Mouse (Mus musculus): ENCODE measurements around the gene Kif17. TPM values are rescaled to one million over a fixed set of nuclear protein-coding genes. Genes with fewer than 3 reads are reported as not detected.
A peak's percentile ranks its signal among the peaks of the same experiment; 100 is the strongest.

Gene Kif17
- total and polyA plus RNA-seq, 2 experiments from 2014 or later: 0.11 TPM

GRCm38 (mm10) chr4:138347280-138347679 is 97.0 kb downstream of the Kif17 start:
- H3K27me3 ChIP-seq (ENCODE audit: control insufficient read depth, insufficient read depth, low read length): no peaks in the 10 kb centered on the region
- TF ChIP-seq CTCF (IDR thresholded peaks at IDR 0.05; ENCODE audit: low read depth) (no peak), EP300 (IDR thresholded peaks at IDR 0.05; ENCODE audit: low read depth) (no peak)
- H3K36me3 ChIP-seq (replicated peaks; ENCODE audit: control insufficient read depth, insufficient read depth, low read length): no peaks in the 10 kb centered on the region
- WGBS: 69% methylated on average over 1 of the region's 1 CpGs
- no peak overlapping the region for H3K4me3 ChIP-seq (ENCODE audit: low read depth, low read length)
- no peak overlapping the region for H3K9ac ChIP-seq (replicated peaks; ENCODE audit: low read depth, low read length)
- H3K27ac ChIP-seq (ENCODE audit: low read depth): no peak overlapping the region
- DNase-seq (ENCODE audit: low spot score) (no peak), ATAC-seq (ENCODE audit: insufficient read depth, low read depth) (no peak)
- 0 out of 2 replicates have a peak, but pooled peaks cover 2% of the 10 kb centered on the region for H3K9me3 ChIP-seq (replicated peaks; ENCODE audit: control insufficient read depth, low read length)
- no peak overlapping the region for H3K4me2 ChIP-seq (ENCODE audit: low read depth, low read length)
- peaks cover 16% of the 10 kb centered on the region; the same call in 1 of the 2 replicates for H3K4me1 ChIP-seq (ENCODE audit: control insufficient read depth, insufficient read depth)

DNA sequence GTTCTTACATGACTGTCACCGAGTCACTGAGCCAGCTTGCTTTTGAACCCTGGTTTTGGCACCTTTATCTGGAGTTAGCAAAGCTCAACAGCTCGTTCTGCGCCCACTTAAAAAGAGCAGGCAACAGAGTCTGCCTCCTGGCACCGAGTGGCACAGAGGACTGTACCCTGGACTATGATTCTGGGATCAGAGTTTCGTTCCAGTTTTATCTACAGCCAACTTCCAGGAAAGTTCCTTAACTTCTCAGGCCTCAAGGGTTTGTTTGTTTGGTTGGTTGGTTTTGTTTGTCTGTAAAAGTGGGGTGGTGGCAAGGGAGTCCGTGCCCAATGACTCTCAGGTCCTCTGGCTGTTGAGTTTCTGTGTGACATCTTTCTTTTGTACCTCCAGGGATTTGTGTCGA is 98.5 kb downstream of the Kif17 start:
- Histone ChIP-seq H3K4me1 (ENCODE audit: control insufficient read depth, insufficient read depth) (0 out of 2 replicates have a peak, but pooled peaks cover 9% of the 10 kb centered on the region), H3K4me2 (ENCODE audit: low read depth, low read length) (no peak overlapping the region), H3K36me3 (replicated peaks; ENCODE audit: control insufficient read depth, insufficient read depth, low read length) (no peaks in the 10 kb centered on the region), H3K27me3 (ENCODE audit: control insufficient read depth, insufficient read depth, low read length) (no peaks in the 10 kb centered on the region), H3K4me3 (ENCODE audit: low read depth, low read length) (no peak overlapping the region), H3K27ac (ENCODE audit: low read depth) (no peak overlapping the region), H3K9me3 (replicated peaks; ENCODE audit: control insufficient read depth, low read length) (0 out of 2 replicates have a peak, but pooled peaks cover 2% of the 10 kb centered on the region), H3K9ac (replicated peaks; ENCODE audit: low read depth, low read length) (no peak overlapping the region)
- 66% methylated on average over 7 of the region's 7 CpGs for WGBS
- no peak for TF ChIP-seq EP300 (IDR thresholded peaks at IDR 0.05; ENCODE audit: low read depth)
- TF ChIP-seq CTCF (IDR thresholded peaks at IDR 0.05; ENCODE audit: low read depth): no peak
- ATAC-seq (ENCODE audit: insufficient read depth, low read depth) (no peak), DNase-seq (ENCODE audit: low spot score) (no peak)

Small RNA genes within 50 kb of the gene (microRNA-seq; reads per million reads assigned to microRNA genes)
- gene Gm27646 (not detected), gene Mir7019 (3.0 reads per million, percentile 15 among the genes with 10 or more reads in this experiment)

Other genes starting within 250 kb of the Kif17 start
- gene Hp1bp3, start 34.1 kb upstream of the Kif17 start, total RNA-seq (2014; rRNA removed; ENCODE audit: low replicate concordance): 62.4 and 97.0 TPM in 2 replicates
- 78.1 and 80.9 TPM in 2 replicates for gene Hp1bp3, start 34.1 kb upstream of the Kif17 start, polyA plus RNA-seq (2015; fragmentation: Nextera tagmentation; extraction: Ambion mirVana)
- 1.4 TPM in 1 of 2 replicates, not detected in the other for gene Sh2d5, start within 50 bp of the Kif17 start, total RNA-seq (2014; rRNA removed; ENCODE audit: low replicate concordance)
- gene Sh2d5, start within 50 bp of the Kif17 start, polyA plus RNA-seq (2015; fragmentation: Nextera tagmentation; extraction: Ambion mirVana): 0.07 and 0.18 TPM in 2 replicates
- gene Ddost, start 54.3 kb downstream of the Kif17 start, total RNA-seq (2014; rRNA removed; ENCODE audit: low replicate concordance): 163 and 216 TPM in 2 replicates
- 146 and 150 TPM in 2 replicates for gene Ddost, start 54.3 kb downstream of the Kif17 start, polyA plus RNA-seq (2015; fragmentation: Nextera tagmentation; extraction: Ambion mirVana)
- gene Pink1, start 75.9 kb downstream of the Kif17 start, total RNA-seq (2014; rRNA removed; ENCODE audit: low replicate concordance): 302 and 330 TPM in 2 replicates
- gene Pink1, start 75.9 kb downstream of the Kif17 start, polyA plus RNA-seq (2015; fragmentation: Nextera tagmentation; extraction: Ambion mirVana): 152 and 159 TPM in 2 replicates
- 2.7 and 7.4 TPM in 2 replicates for gene Cda, start 117.6 kb downstream of the Kif17 start, total RNA-seq (2014; rRNA removed; ENCODE audit: low replicate concordance)
- 7.0 and 7.6 TPM in 2 replicates for gene Cda, start 117.6 kb downstream of the Kif17 start, polyA plus RNA-seq (2015; fragmentation: Nextera tagmentation; extraction: Ambion mirVana)
- not detected in 2 replicates for gene Fam43b, start 146.1 kb downstream of the Kif17 start, total RNA-seq (2014; rRNA removed; ENCODE audit: low replicate concordance)
- gene Fam43b, start 146.1 kb downstream of the Kif17 start, polyA plus RNA-seq (2015; fragmentation: Nextera tagmentation; extraction: Ambion mirVana): not detected in 2 replicates
- gene Mul1, start 184.2 kb downstream of the Kif17 start, total RNA-seq (2014; rRNA removed; ENCODE audit: low replicate concordance): 40.6 and 43.0 TPM in 2 replicates
- 28.9 and 30.0 TPM in 2 replicates for gene Mul1, start 184.2 kb downstream of the Kif17 start, polyA plus RNA-seq (2015; fragmentation: Nextera tagmentation; extraction: Ambion mirVana)
- gene Camk2n1, start 203.9 kb downstream of the Kif17 start, total RNA-seq (2014; rRNA removed; ENCODE audit: low replicate concordance): 0.15 and 5.1 TPM in 2 replicates
- 1.6 and 1.8 TPM in 2 replicates for gene Camk2n1, start 203.9 kb downstream of the Kif17 start, polyA plus RNA-seq (2015; fragmentation: Nextera tagmentation; extraction: Ambion mirVana)